Mouse (Mus musculus): ENCODE measurements around the gene Olfr586. TPM values are rescaled to one million over a fixed set of nuclear protein-coding genes. Genes with fewer than 3 reads are reported as not detected.

The Olfr586 gene
- not detected in 2 replicates for polyA plus RNA-seq (2012; rRNA removed)

GRCm38 (mm10) chr7:103125538-103125937 lies at the start of gene Olfr586:
Gene Olfr586 (minus strand): TSS chr7:103125638.

GRCm38 (mm10) chr7:103156256-103156655 lies 30.8 kb upstream of the Olfr586 start, which contains the start of gene Olfr589:
Gene Olfr589 (minus strand): TSS chr7:103156356.

DNA sequence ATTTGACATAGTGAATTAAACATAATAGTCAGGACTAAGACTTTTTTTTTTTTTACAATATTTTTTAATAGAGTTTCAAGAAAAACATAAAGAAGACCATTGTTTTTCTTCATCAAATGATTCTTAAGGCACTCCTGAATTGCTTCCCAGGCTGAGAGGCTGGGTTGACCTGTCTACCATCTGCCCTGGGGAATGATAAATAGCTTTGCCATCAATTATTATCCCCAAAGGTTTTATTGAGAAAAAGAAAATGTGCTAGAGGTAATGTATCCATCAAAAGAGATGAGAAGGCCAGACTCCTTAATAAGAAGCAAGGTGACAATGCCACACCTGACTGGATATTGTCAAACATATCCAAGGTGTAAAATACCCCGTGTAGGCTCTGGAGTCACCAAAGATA lies 15.1 kb upstream of the Olfr586 start, which contains the start of gene Olfr588-ps1:
Olfr588-ps1 (plus strand) TSS at position 301 of the 400 bp plus-strand sequence.

DNA sequence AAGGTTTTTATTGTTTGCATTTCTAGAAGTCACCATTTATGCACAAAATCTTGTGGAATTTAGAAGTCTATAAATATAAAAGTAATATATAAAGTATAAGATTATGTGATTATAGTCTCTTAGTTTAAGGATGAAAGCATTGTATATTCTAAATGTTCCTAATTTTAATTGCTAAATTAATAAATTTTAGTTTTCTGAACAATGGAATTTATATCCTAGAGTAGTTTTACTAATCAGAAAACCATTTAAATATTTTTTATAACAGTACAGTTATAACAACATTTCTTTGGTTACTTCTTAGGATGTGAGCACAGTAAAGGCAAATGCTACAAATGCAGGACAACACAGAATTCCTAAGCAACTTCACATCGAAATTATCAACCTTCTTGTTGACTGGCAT lies 28.0 kb downstream of the Olfr586 start, which contains the start of gene Olfr585:
Olfr585 (plus strand) TSS at position 301 of the 400 bp plus-strand sequence.

GRCm38 (mm10) chr7:103081585-103081984 lies 43.9 kb downstream of the Olfr586 start, which contains the start of gene Olfr584:
Gene Olfr584 (plus strand): TSS chr7:103081885.

Other genes with a start within 250 kb of the Olfr586 start
- gene Olfr568, start 248.5 kb downstream of the Olfr586 start, polyA plus RNA-seq (2012; rRNA removed) = not detected in 2 replicates
- not detected in 2 replicates for gene Olfr569, start 234.8 kb downstream of the Olfr586 start, polyA plus RNA-seq (2012; rRNA removed)
- not detected in 2 replicates for gene Olfr570, start 231.1 kb downstream of the Olfr586 start, polyA plus RNA-seq (2012; rRNA removed)
- gene Olfr571, start 208.1 kb downstream of the Olfr586 start, polyA plus RNA-seq (2012; rRNA removed) = not detected in 2 replicates
- gene Olfr572, start 201.2 kb downstream of the Olfr586 start, polyA plus RNA-seq (2012; rRNA removed) = not detected in 2 replicates
- not detected in 2 replicates for gene Olfr573-ps1, start 183.1 kb downstream of the Olfr586 start, polyA plus RNA-seq (2012; rRNA removed)
- gene Olfr574, start 177.2 kb downstream of the Olfr586 start, polyA plus RNA-seq (2012; rRNA removed) = not detected in 2 replicates
- gene Olfr575, start 166.9 kb downstream of the Olfr586 start, polyA plus RNA-seq (2012; rRNA removed) = not detected in 2 replicates
- not detected in 2 replicates for gene Olfr576, start 163.0 kb downstream of the Olfr586 start, polyA plus RNA-seq (2012; rRNA removed)
- gene Olfr577, start 149.7 kb downstream of the Olfr586 start, polyA plus RNA-seq (2012; rRNA removed) = not detected in 2 replicates
- gene Olfr578, start 136.3 kb downstream of the Olfr586 start, polyA plus RNA-seq (2012; rRNA removed) = not detected in 2 replicates
- not detected in 2 replicates for gene Olfr582, start 87.6 kb downstream of the Olfr586 start, polyA plus RNA-seq (2012; rRNA removed)
- gene Olfr583, start 74.3 kb downstream of the Olfr586 start, polyA plus RNA-seq (2012; rRNA removed) = not detected in 2 replicates
- not detected in 2 replicates for gene Olfr584, start 43.8 kb downstream of the Olfr586 start, polyA plus RNA-seq (2012; rRNA removed)
- not detected in 2 replicates for gene Olfr585, start 27.9 kb downstream of the Olfr586 start, polyA plus RNA-seq (2012; rRNA removed)
- not detected in 2 replicates for gene Olfr588-ps1, start 15.2 kb upstream of the Olfr586 start, polyA plus RNA-seq (2012; rRNA removed)
- not detected in 2 replicates for gene Olfr589, start 30.7 kb upstream of the Olfr586 start, polyA plus RNA-seq (2012; rRNA removed)
- gene Olfr591, start 52.7 kb upstream of the Olfr586 start, polyA plus RNA-seq (2012; rRNA removed) = not detected in 2 replicates
- gene Olfr592, start 59.2 kb upstream of the Olfr586 start, polyA plus RNA-seq (2012; rRNA removed) = not detected in 2 replicates
- not detected in 2 replicates for gene Olfr593, start 86.2 kb upstream of the Olfr586 start, polyA plus RNA-seq (2012; rRNA removed)
- gene Olfr594, start 91.4 kb upstream of the Olfr586 start, polyA plus RNA-seq (2012; rRNA removed) = not detected in 2 replicates
- gene Usp17ld, start 126.9 kb upstream of the Olfr586 start, polyA plus RNA-seq (2012; rRNA removed) = not detected in 2 replicates
- not detected in 2 replicates for gene Olfr596, start 180.0 kb upstream of the Olfr586 start, polyA plus RNA-seq (2012; rRNA removed)
- not detected in 2 replicates for gene Olfr597, start 190.7 kb upstream of the Olfr586 start, polyA plus RNA-seq (2012; rRNA removed)
- not detected in 2 replicates for gene Olfr598, start 197.9 kb upstream of the Olfr586 start, polyA plus RNA-seq (2012; rRNA removed)
- not detected in 2 replicates for gene Olfr599, start 210.3 kb upstream of the Olfr586 start, polyA plus RNA-seq (2012; rRNA removed)
- not detected in 2 replicates for gene Olfr600, start 224.0 kb upstream of the Olfr586 start, polyA plus RNA-seq (2012; rRNA removed)
- not detected in 2 replicates for gene Olfr601, start 237.0 kb upstream of the Olfr586 start, polyA plus RNA-seq (2012; rRNA removed)